ENCODE assay signal across 17 mouse cellular contexts in genomic region chr1:151781447-151781846, GRCm38 (mm10). TPM values are rescaled to one million over a fixed set of nuclear protein-coding genes. Genes with fewer than 3 reads are reported as not detected.
DNase-seq lines count a peak whose midpoint lies in the region; TF ChIP-seq lines count a peak whose summit lies in the region.
"Had no signal": no experiment of that assay in that cellular context is flagged by ENCODE, and none has a peak within 500 bp of the region (broad histone marks: within the 10 kb centered on the region; RNA-seq: fewer than 3 reads in every experiment).

No protein-coding gene starts in this region.

- no peak for TF ChIP-seq POLR2A in CH12.LX (IDR thresholded peaks at IDR 0.05; ENCODE audit: low read depth, low read length)

- no peaks in the 10 kb centered on the region; the same call in 1 of the 2 replicates for H3K79me2 ChIP-seq in CH12.LX (replicated peaks; ENCODE audit: control insufficient read depth, extremely low read depth, insufficient read depth, poor library complexity, severe bottlenecking)

- dilution Hi-C loops in CH12.LX (cut with MboI; ENCODE audit: extremely low pct_ligation_motif_present, extremely low pct_unique_long_range_greater_than_20kb, low sequenced_read_pairs): no loop called here

- peaks cover 7 to 25% of the 10 kb centered on the region in 2 experiments for H3K4me1 ChIP-seq in CH12.LX (ENCODE audit: control insufficient read depth in 1 of 2, insufficient read depth in 2 of 2)

- no peak for TF ChIP-seq RAD21 in CH12.LX (IDR thresholded peaks at IDR 0.05; ENCODE audit: low read depth, low read length)

- no peaks in the 10 kb centered on the region for H3K27me3 ChIP-seq in CH12.LX (replicated peaks)
- H3K27me3 ChIP-seq: Patski had no signal

- no peaks in the 10 kb centered on the region for H3K9me3 ChIP-seq in CH12.LX (replicated peaks; ENCODE audit: low read length)
- H3K9me3 ChIP-seq: G1E had no signal

- in situ Hi-C loops in CH12.LX (cut with MboI; ENCODE audit: low pct_ligation_motif_present, low pct_unique_long_range_greater_than_20kb, low sequenced_read_pairs): no loop called here

- peaks cover 28 to 60% of the 10 kb centered on the region in 2 experiments for H3K36me3 ChIP-seq in CH12.LX (replicated peaks in 1 of 2; ENCODE audit: control insufficient read depth in 1 of 2, insufficient read depth in 1 of 2, low read length in 1 of 2)

- TF ChIP-seq CTCF in CH12.LX (conservative IDR thresholded peaks at IDR 0.05 in 1 of 2, IDR thresholded peaks at IDR 0.05 in 1 of 2; ENCODE audit: low read depth in 2 of 2, low read length in 2 of 2): no peak

- no peak overlapping the region for H3K27ac ChIP-seq in CH12.LX (ENCODE audit: insufficient read depth, low read depth)

- H3K9ac ChIP-seq in CH12.LX (ENCODE audit: insufficient read depth, low read depth): no peak overlapping the region

- DNase-seq in heart, adult 11 months: peak; percentile 77
- DNase-seq in heart, adult 18-20 months: no peak
- peak; percentile 31 for DNase-seq in CH12.LX (ENCODE audit: extremely low read depth)
- no peak for DNase-seq in right cerebral cortex, postnatal 25 days
- DNase-seq: adrenal gland, adult 2 months; adrenal gland, adult 8-10 months; adrenal gland, postnatal 10 days; adrenal gland, postnatal 14 days; adrenal gland, postnatal 25 days; adrenal gland, postnatal 36 days; B cell, adult 2 months; cerebellum, adult 11 months; cerebellum, adult 11-12 months; cerebellum, adult 18-20 months; cerebellum, adult 2 months had no signal

- no peak overlapping the region for H3K4me3 ChIP-seq in CH12.LX (replicated peaks in 1 of 3; ENCODE audit: low read depth in 2 of 3, low read length in 2 of 3, poor library complexity in 1 of 3)

- H3K4me2 ChIP-seq in CH12.LX (ENCODE audit: insufficient read depth, low read depth, poor library complexity, severe bottlenecking): no peak overlapping the region

- no peak for TF ChIP-seq EP300 in CH12.LX (IDR thresholded peaks at IDR 0.05; ENCODE audit: low read length)

TF ChIP-seq in CH12.LX, 34 proteins besides CTCF, POLR2A, EP300 and RAD21:
- TF ChIP-seq NELFE (IDR thresholded peaks at IDR 0.05; ENCODE audit: low read depth, low read length) (no peak), USF1 (IDR thresholded peaks at IDR 0.05; ENCODE audit: low read depth, low read length) (peak; percentile 43), MXI1 (IDR thresholded peaks at IDR 0.05; ENCODE audit: low read depth, low read length) (peak; percentile 79), MYC (IDR thresholded peaks at IDR 0.05; ENCODE audit: low read depth, low read length) (peak; percentile 63; the same call in 1 of the 2 replicates), MAX (IDR thresholded peaks at IDR 0.05; ENCODE audit: low read length) (peak; percentile 64; the same call in 1 of the 2 replicates)

RNA-seq across cellular contexts. Expression of gene Edem3, which starts 26.3 kb away (rescaled TPM):
- 10 to 100 TPM; 18.6 to 20.5 TPM for total RNA-seq in heart, adult 18-20 months (2021)
- total RNA-seq in CH12.LX (2012; rRNA removed) (9.8 and 11.5 TPM in 2 replicates), CH12.LX (2014; rRNA removed) (15.8 and 17.6 TPM in 2 replicates)
- polyA plus RNA-seq in CH12.LX (2012; ENCODE audit: insufficient read length, low read depth): 9.8 and 10.6 TPM in 2 replicates

Comparison
In these comparisons a context has a peak if more than half of its experiments do, and no peak if none do; other contexts are left out.
1. DNase-seq: peak in heart, adult 11 months (single experiment) and CH12.LX (single experiment); none in heart, adult 18-20 months (0 of 2) and right cerebral cortex, postnatal 25 days (single experiment).